Mouse (Mus musculus): ENCODE data around the gene Ptn.

DNA sequence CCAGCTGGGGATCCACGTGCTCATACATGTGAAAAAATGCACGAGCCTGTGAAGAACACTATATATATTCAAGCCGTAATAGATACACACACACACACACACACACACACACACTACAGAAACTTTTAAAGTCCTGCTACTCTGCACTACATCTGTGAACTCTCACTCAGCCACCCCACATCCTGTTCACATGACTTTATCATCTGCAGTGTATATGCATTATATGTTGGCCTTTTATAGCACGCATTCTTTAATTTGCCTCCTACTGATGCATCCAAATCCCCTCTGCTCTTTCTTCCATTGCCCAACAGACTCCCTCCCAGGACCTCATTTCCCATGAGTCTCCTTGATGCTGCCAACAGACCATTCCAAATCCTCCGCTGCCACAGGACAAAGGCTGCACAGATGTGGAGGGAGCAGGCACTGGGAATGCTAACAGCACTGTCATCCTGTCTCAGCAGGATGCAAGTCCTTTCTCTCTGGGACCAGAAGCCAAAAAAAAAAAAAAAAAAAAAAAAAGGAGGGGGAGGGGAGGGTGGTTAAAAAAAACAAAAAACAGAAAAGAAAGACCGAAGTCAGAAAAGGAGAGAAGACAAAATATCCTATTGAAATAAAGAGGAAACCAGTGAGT lies 47.7 kb upstream of the Ptn start:
- TF ChIP-seq POLR2A (IDR thresholded peaks at IDR 0.05; ENCODE audit: borderline replicate concordance, extremely low read depth, insufficient read depth, insufficient read length, poor library complexity, severe bottlenecking) = no peak
- TF ChIP-seq CTCF (IDR thresholded peaks at IDR 0.05; ENCODE audit: borderline replicate concordance, extremely low read depth, insufficient read depth, insufficient read length) = no peak

Measured in brain, embryonic 14.5 days (tissue).